Mouse (Mus musculus) gastrocnemius, postnatal 14 days (tissue): ENCODE results near the gene Magi2. TPM values are rescaled to one million over a fixed set of nuclear protein-coding genes. Genes with fewer than 3 reads are reported as not detected.
"Not testable (repeated sequence)": the region's sequence is repeated elsewhere in the genome, so short reads cannot be mapped to it uniquely, and the experiment has no call there.

Source experiments
- DNase-seq: peaks from one replicate; pipeline ENCODE4 v3.0.0; 2021; ENCODE audit warnings: mixed read lengths
- intact Hi-C: fragments of 180-260 bp; cut with DNase I; formaldehyde crosslinking; loops from one replicate; pipeline ENCODE4 v1.15.1; 2025; ENCODE audit warnings: low total_unique reads
- total RNA-seq, 2 experiments: library from RNA; stranded (reverse); gene quantifications; 2 replicates each; pipeline ENCODE4 v1.2.3; 2021

The Magi2 gene
- total RNA-seq, 2 experiments from 2014 or later: 2.1 to 3.6 TPM

- intact Hi-C loops, DNase-seq: not testable (repeated sequence)
Measured at GRCm38 (mm10) chr5:19404268-19404667, 177.4 kb downstream of the Magi2 start.

- intact Hi-C loops: no loop called here
- DNase-seq: no peak
Measured at GRCm38 (mm10) chr5:19414556-19414955, 187.7 kb downstream of the Magi2 start.

DNA sequence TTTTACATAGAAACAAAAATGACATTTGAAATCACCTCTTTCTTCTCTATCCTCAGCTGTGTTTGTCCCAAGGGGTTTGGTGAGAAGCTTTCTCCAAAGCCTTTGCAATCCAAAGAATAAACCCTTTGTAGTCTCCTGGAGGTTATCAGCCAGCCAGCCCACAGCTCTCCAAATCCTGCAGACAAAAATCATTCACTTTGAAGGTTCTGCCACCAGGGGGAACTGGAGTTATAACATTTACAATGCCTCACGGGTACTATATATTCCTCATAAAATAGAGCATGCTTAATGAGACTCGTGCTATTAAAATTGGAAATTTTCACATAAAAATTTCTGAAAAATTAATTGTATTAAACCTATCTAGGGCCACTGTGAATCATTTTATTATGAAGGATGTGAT, 202.5 kb downstream of the Magi2 start:
- intact Hi-C loops: no loop called here
- DNase-seq: peak; percentile 3

DNA sequence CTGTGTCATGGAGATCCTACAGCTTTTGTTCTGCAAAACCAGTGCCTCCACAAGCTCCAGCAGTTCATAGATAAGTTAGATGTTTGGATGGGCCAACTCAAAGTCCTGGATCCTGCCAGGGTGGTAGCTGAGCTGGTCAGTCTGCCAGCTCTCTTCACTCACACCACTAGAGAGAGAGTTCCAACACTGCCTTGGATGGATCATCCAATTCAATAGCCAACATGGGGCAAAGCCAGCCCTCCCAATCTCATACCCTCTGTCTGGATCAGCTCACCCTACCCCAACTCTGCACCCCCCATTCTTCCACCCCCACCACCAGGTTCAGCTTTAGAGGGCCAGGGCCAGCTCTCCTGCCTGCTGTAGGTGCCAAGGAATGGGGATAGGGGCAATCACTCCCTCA, 235.7 kb downstream of the Magi2 start:
- no peak for DNase-seq
- intact Hi-C loops: no loop called here

DNA sequence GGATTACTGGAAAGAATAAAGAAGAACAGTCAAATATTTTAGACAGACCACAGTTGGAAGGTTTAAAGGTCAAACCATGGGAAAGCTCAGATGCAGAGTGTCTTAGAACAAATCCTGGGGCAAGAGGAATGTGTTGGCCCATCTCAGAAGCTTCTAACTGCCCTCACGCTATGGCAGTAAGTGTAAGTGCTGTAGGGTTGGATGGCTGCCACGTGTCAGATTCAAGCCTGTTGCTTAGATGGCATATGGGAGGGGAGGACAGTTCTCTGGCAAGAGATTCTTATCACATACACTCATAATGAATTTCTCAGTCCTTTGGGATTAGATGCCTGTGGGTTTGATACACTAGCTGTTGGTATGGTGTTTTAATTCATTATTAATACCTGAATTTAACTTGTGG, 238.5 kb downstream of the Magi2 start:
- intact Hi-C loops: no loop called here
- no peak for DNase-seq

DNA sequence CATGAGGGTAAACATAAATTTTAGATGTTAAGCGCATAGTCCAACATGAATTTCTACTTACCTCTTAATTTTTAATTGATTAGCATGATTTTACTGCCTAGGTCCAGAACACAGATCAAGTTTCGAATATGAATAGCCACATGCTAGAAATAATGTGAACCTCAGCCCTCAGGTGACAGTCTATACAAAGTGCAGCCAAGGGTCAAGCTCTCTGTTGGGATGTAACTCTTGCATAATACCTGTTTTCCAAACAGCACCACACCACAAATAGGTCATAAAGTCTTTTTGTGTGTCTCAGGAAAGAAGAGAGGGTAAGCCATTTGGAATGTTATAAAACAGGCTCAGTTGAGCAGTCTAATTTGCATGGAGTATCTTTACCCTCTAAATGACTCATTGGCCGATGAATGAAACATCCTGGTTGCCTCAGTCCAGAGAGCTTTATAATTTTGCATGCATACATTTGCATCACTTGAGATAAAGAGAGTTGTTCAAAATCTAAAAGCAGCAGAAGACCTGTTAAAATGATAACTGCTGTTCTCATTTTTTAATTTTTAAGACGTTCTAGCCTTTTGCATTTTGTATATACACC, 246.1 kb downstream of the Magi2 start:
- intact Hi-C loops: no loop called here
- no peak for DNase-seq

DNA sequence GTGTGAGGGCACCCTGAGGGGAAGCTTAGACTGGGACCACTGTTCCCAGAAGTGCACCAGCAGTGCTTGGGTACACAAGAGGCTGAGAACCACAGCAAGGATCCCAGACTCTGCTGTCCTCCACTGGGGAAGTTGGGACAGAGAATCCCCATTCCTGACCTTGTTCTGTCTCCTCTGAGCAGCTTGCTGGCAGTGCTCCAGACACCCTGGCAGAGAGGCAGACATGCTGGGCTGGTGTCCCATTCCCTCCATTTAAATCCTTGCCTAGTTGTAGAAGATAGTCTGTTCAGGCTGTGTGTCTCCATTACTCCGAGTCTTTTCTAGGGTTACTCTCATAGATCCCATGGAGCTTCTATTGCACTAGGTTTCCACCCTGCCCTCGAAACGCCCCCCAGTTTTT, 256.1 kb downstream of the Magi2 start:
- peak; percentile 17 for DNase-seq

GRCm38 (mm10) chr5:19487947-19488346, 261.1 kb downstream of the Magi2 start:
- intact Hi-C loops: no loop called here
- DNase-seq: no peak

More for the DNA sequence above, 256.1 kb downstream of the Magi2 start:
- intact Hi-C loops: no loop called here

- intact Hi-C loops: no loop called here
- DNase-seq: no peak
Measured at GRCm38 (mm10) chr5:19501005-19501404, 274.2 kb downstream of the Magi2 start.

- DNase-seq: no peak
- intact Hi-C loops: no loop called here
Measured at GRCm38 (mm10) chr5:19522168-19522567, 295.3 kb downstream of the Magi2 start.

- DNase-seq: no peak
- intact Hi-C loops: no loop called here
Measured at GRCm38 (mm10) chr5:19539348-19539747, 312.5 kb downstream of the Magi2 start.

- DNase-seq: no peak
- intact Hi-C loops: no loop called here
Measured at GRCm38 (mm10) chr5:19546424-19546823, 319.6 kb downstream of the Magi2 start.

- intact Hi-C loops: no loop called here
Measured at GRCm38 (mm10) chr5:19546900-19547299, 320.1 kb downstream of the Magi2 start.

GRCm38 (mm10) chr5:19553510-19553909, 326.7 kb downstream of the Magi2 start:
- intact Hi-C loops: no loop called here

More at GRCm38 (mm10) chr5:19546900-19547299, 320.1 kb downstream of the Magi2 start:
- DNase-seq: no peak

DNA sequence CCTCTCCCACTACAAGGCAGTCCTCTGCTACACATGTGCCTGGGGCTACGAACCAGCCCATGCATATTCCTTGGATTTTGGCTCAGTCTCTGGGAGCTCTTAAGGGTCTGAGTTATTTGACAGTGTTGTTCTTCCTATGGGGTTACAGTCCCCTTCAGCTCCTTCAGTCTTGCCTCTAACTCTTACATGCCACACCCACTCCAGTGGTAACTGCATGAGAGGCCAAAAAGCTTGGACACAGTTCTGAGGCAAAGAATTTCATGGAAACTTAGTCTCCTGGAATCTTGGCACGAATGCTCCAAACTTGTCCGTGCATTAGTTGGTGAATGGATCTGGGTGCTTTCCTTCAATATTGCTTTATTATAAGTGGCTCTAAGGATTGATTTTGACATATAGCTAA, 338.8 kb downstream of the Magi2 start:
- no peak for DNase-seq
- intact Hi-C loops: no loop called here

More at GRCm38 (mm10) chr5:19553510-19553909, 326.7 kb downstream of the Magi2 start:
- no peak for DNase-seq

- intact Hi-C loops, DNase-seq: not testable (repeated sequence)
Measured at GRCm38 (mm10) chr5:19566136-19566535, 339.3 kb downstream of the Magi2 start.

DNA sequence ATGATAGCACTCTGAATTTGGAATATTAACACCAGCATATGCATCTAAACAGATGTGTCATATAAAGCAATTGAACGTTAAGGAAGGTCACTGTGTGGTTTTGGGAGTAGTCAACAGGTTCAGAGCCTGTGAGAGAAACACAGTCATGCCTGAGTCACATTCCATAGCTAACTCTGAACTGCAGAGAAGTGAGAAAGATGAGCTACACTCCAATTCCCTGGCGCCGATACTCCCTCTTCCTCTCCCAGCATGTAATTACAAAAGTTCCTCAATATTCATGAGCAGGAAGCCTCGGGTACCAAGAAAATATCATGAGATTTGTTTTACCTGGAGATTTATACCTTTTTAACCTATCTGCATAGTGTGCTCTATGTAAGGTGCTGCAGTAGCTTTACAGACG, 380.9 kb downstream of the Magi2 start:
- DNase-seq: no peak
- intact Hi-C loops: no loop called here

GRCm38 (mm10) chr5:19611788-19612187, 385.0 kb downstream of the Magi2 start:
- intact Hi-C loops: no loop called here
- DNase-seq: no peak

DNA sequence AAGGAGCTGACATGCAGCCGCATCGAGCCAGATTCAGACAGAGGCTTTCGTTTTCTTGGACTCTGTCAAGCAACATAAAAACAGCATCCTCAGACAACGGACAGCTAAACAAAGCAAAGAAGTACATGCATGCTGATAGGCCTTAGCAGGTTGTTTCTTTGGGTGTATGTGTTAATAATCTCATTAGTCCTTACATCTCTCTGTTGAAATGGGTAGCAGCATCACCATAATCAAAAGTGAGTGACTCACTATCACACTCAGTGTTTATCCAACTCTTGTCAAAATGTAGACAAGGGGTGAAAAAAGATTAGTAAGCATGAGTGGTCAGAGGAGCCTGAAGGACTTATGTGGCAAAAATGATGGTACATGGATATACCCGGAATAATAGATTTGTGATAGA, 394.8 kb downstream of the Magi2 start:
- DNase-seq: no peak
- intact Hi-C loops: no loop called here

- intact Hi-C loops: no loop called here
- DNase-seq: no peak
Measured at GRCm38 (mm10) chr5:19633976-19634375, 407.1 kb downstream of the Magi2 start.

DNA sequence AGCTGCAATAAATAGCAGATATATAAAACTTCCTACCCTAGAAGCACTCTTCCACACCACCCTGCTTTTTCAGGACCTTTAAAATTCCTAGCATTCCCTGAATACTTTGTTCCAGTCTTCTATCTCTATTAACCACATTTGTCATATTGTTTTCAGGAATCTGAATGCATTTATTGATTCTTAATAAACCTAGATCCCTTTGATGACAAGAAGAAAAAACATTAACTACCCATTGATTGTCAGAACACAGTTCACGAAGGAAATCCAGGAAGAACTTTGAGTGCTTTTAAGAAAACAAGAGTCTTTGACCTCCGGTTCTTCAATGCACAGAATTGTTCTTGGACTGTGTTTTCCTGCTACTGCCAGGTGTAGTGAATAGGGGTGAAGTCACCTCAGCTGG, 411.0 kb downstream of the Magi2 start:
- intact Hi-C loops: no loop called here
- DNase-seq: no peak

DNA sequence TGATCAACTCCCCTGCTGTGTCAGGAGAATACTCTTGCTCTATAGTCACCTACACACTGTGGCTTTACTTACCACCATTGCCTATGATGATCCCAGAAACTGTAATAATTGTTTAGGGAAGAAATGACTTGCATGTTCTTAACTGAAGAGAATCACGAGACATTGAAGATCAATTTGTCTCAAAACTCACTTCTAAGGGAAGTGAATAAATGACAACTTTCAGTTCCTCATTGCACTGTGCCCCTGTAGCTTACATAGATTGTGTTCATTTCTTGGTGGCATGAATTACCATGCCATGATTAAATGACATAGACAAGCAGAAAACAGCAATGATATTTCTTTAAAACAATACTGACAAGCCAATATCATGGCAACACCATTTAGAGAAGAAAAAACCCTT, 429.1 kb downstream of the Magi2 start:
- DNase-seq: no peak
- intact Hi-C loops: no loop called here
